Mouse (Mus musculus) C2C12 (cell line): Measurements from ENCODE around the gene Snrpa1. TPM values are rescaled to one million over a fixed set of nuclear protein-coding genes. Genes with fewer than 3 reads are reported as not detected.

Experiments used
- H3K27me3 ChIP-seq: one replicate; pipeline ENCODE4 v1.6.1; 2011; ENCODE audit not compliant: control insufficient read depth, insufficient read depth, insufficient read length
- H3K36me3 ChIP-seq: one replicate; pipeline ENCODE4 v1.6.1; 2011; ENCODE audit not compliant: control insufficient read depth, insufficient read depth
- H3K4me3 ChIP-seq: one replicate; pipeline ENCODE4 v1.5.1; 2011; ENCODE audit warnings: mild to moderate bottlenecking, control low read depth; ENCODE audit not compliant: poor library complexity, insufficient read depth, severe bottlenecking
- H3K79me2 ChIP-seq: one replicate; pipeline ENCODE4 v1.6.1; 2011; ENCODE audit not compliant: control insufficient read depth, insufficient read depth
- H3K79me3 ChIP-seq: one replicate; pipeline ENCODE4 v1.6.1; 2011; ENCODE audit warnings: low read depth, control low read depth
- H3ac ChIP-seq: one replicate; pipeline ENCODE3; 2011; ENCODE audit warnings: low read depth; ENCODE audit not compliant: control insufficient read depth, insufficient read length
- CEBPB ChIP-seq: IDR thresholded peaks from one replicate; pipeline ENCODE4 v1.6.1; 2011; ENCODE audit warnings: low read depth, mild to moderate bottlenecking, control low read depth, moderate library complexity
- CTCF ChIP-seq: IDR thresholded peaks from one replicate; pipeline ENCODE4 v1.5.1; 2011; ENCODE audit not compliant: control insufficient read depth, insufficient read depth, insufficient read length
- FOSL1 ChIP-seq: IDR thresholded peaks from one replicate; pipeline ENCODE4 v1.8.0; 2011; ENCODE audit warnings: mild to moderate bottlenecking, low read length; ENCODE audit not compliant: poor library complexity, insufficient read depth, severe bottlenecking
- MAX ChIP-seq: IDR thresholded peaks from one replicate; pipeline ENCODE4 v1.6.1; 2011; ENCODE audit warnings: mild to moderate bottlenecking, control low read depth
- MYOD1 ChIP-seq: IDR thresholded peaks from one replicate; pipeline ENCODE4 v1.6.1; 2011; ENCODE audit warnings: low read depth; ENCODE audit not compliant: control insufficient read depth, insufficient read length
- MYOG ChIP-seq: IDR thresholded peaks from one replicate; pipeline ENCODE4 v1.6.1; 2011; ENCODE audit not compliant: control insufficient read depth, insufficient read length; ENCODE audit errors: extremely low read depth
- USF1 ChIP-seq: IDR thresholded peaks from one replicate; pipeline ENCODE4 v1.6.1; 2011; ENCODE audit warnings: low read depth, mild to moderate bottlenecking, control low read depth, moderate library complexity
- polyA plus RNA-seq: library from polyadenylated mRNA; unstranded; fragments of >200 nt; fragmentation: generic; extraction: Trizol; gene quantifications from one replicate; pipeline ENCODE4 v1.2.1, GENCODE M21; 2012; ENCODE audit warnings: missing spikeins

The Snrpa1 gene
- polyA plus RNA-seq, 1 experiment: 120 TPM

GRCm38 (mm10) chr7:66038261-66038660, 20.5 kb upstream of the Snrpa1 start:
- no peak overlapping the region for H3ac ChIP-seq
- H3K36me3 ChIP-seq: no peaks in the 10 kb centered on the region
- H3K79me2 ChIP-seq: no peaks in the 10 kb centered on the region
- peaks cover 83% of the 10 kb centered on the region for H3K27me3 ChIP-seq
- H3K79me3 ChIP-seq: no peaks in the 10 kb centered on the region
- no peak overlapping the region for H3K4me3 ChIP-seq
- TF ChIP-seq MYOD1 (no peak), MAX (no peak), FOSL1 (no peak), CEBPB (no peak), CTCF (no peak), USF1 (no peak), MYOG (no peak)

GRCm38 (mm10) chr7:66038730-66039129, 20.1 kb upstream of the Snrpa1 start:
- Histone ChIP-seq H3K79me2 (no peaks in the 10 kb centered on the region), H3K4me3 (no peak overlapping the region), H3K27me3 (peaks cover 84% of the 10 kb centered on the region), H3ac (no peak overlapping the region), H3K79me3 (no peaks in the 10 kb centered on the region), H3K36me3 (no peaks in the 10 kb centered on the region)
- no peak for TF ChIP-seq MYOG
- no peak for TF ChIP-seq MYOD1
- no peak for TF ChIP-seq FOSL1
- no peak for TF ChIP-seq CEBPB
- no peak for TF ChIP-seq USF1
- TF ChIP-seq CTCF: no peak
- no peak for TF ChIP-seq MAX

- no peaks in the 10 kb centered on the region for H3K79me2 ChIP-seq
- TF ChIP-seq CTCF: no peak
- no peak for TF ChIP-seq MYOG
- no peak for TF ChIP-seq CEBPB
- TF ChIP-seq USF1: no peak
- TF ChIP-seq MYOD1: no peak
- TF ChIP-seq FOSL1: no peak
- no peak for TF ChIP-seq MAX
- H3K36me3 ChIP-seq: no peaks in the 10 kb centered on the region
- peaks cover 85% of the 10 kb centered on the region for H3K27me3 ChIP-seq
- H3K79me3 ChIP-seq: no peaks in the 10 kb centered on the region
- no peak overlapping the region for H3K4me3 ChIP-seq
- H3ac ChIP-seq: no peak overlapping the region
Observed at GRCm38 (mm10) chr7:66040026-66040814, 18.6 kb upstream of the Snrpa1 start.

GRCm38 (mm10) chr7:66043552-66044459, 15.0 kb upstream of the Snrpa1 start, which contains the start of gene Gm45213:
TSS of gene Gm45213 (plus strand) at chr7:66043602.
- TF ChIP-seq CEBPB (no peak), CTCF (no peak), MYOG (no peak), MAX (no peak), USF1 (no peak), FOSL1 (no peak), MYOD1 (no peak)
- Histone ChIP-seq H3K79me2 (no peaks in the 10 kb centered on the region), H3K4me3 (no peak within 1 kb of the TSS), H3K36me3 (no peaks in the 10 kb centered on the region), H3K79me3 (no peaks in the 10 kb centered on the region), H3K27me3 (peaks cover 83% of the 10 kb centered on the region), H3ac (no peak within 1 kb of the TSS)

GRCm38 (mm10) chr7:66044617-66045016, 14.2 kb upstream of the Snrpa1 start:
- H3K4me3 ChIP-seq: no peak overlapping the region
- H3K27me3 ChIP-seq: peaks cover 87% of the 10 kb centered on the region
- H3ac ChIP-seq: no peak overlapping the region
- H3K36me3 ChIP-seq: no peaks in the 10 kb centered on the region
- H3K79me2 ChIP-seq: no peaks in the 10 kb centered on the region
- TF ChIP-seq MYOG (no peak), MAX (no peak), USF1 (no peak), MYOD1 (no peak), CEBPB (no peak), CTCF (no peak), FOSL1 (no peak)
- no peaks in the 10 kb centered on the region for H3K79me3 ChIP-seq
